Mouse (Mus musculus): Measurements from ENCODE around the gene Tmem8b.

DNA sequence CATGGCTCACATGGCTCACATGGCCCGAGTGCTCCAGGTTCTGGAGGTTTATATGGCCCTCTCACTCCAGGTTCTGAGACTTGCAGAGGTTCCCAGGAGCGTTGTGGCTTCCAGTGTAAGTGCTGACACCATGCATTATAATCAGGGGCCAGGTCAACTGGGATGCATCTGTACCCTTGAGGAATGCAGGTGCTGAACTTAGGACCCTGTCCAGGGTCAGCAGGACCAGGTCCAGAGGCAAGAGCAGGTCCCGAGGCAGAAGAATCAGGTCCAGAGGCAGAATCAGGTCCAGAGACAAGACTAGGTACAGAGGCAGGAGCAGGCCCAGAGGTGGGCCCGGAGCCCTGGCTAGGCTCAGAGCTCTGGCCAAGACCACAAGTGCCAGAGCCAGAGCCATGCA lies 16.0 kb upstream of the Tmem8b start:
- no peak for TF ChIP-seq POLR2A (IDR thresholded peaks at IDR 0.05; ENCODE audit: low read depth, low read length)
- no peak for TF ChIP-seq CTCF (conservative IDR thresholded peaks at IDR 0.05; ENCODE audit: insufficient read depth, insufficient read length, low read depth, low read length)

All from kidney, adult 2 months (tissue).